Mouse (Mus musculus): ENCODE results near the gene Sri. TPM values are rescaled to one million over a fixed set of nuclear protein-coding genes. Genes with fewer than 3 reads are reported as not detected.

The Sri gene
- polyA plus RNA-seq, 1 experiment, result 11.3 TPM

- H3K36me3 ChIP-seq (ENCODE audit: control insufficient read depth, insufficient read depth, low read length), result no peaks in the 10 kb centered on the region
- no peaks in the 10 kb centered on the region; the same call in 1 of the 2 replicates for H3K27me3 ChIP-seq (ENCODE audit: control insufficient read depth, insufficient read depth, low read length)
- H3K4me1 ChIP-seq (ENCODE audit: control insufficient read depth, insufficient read depth, low read length), result peaks cover 11% of the 10 kb centered on the region
- no peak overlapping the region; the same call in 1 of the 2 replicates for H3K27ac ChIP-seq (ENCODE audit: control insufficient read depth, insufficient read depth, low read depth, low read length)
- peak overlapping the region; percentile 80 for H3K4me3 ChIP-seq (ENCODE audit: control insufficient read depth, low read depth, low read length)
- TF ChIP-seq CTCF (IDR thresholded peaks at IDR 0.05; ENCODE audit: control insufficient read depth, insufficient read depth, insufficient replicate concordance, low read depth, low read length), result no peak
- TF ChIP-seq POLR2A (IDR thresholded peaks at IDR 0.05; ENCODE audit: control insufficient read depth, low read depth, low read length), result no peak
Measured at GRCm38 (mm10) chr5:8055721-8056129, 9.8 kb downstream of the Sri start.

DNA sequence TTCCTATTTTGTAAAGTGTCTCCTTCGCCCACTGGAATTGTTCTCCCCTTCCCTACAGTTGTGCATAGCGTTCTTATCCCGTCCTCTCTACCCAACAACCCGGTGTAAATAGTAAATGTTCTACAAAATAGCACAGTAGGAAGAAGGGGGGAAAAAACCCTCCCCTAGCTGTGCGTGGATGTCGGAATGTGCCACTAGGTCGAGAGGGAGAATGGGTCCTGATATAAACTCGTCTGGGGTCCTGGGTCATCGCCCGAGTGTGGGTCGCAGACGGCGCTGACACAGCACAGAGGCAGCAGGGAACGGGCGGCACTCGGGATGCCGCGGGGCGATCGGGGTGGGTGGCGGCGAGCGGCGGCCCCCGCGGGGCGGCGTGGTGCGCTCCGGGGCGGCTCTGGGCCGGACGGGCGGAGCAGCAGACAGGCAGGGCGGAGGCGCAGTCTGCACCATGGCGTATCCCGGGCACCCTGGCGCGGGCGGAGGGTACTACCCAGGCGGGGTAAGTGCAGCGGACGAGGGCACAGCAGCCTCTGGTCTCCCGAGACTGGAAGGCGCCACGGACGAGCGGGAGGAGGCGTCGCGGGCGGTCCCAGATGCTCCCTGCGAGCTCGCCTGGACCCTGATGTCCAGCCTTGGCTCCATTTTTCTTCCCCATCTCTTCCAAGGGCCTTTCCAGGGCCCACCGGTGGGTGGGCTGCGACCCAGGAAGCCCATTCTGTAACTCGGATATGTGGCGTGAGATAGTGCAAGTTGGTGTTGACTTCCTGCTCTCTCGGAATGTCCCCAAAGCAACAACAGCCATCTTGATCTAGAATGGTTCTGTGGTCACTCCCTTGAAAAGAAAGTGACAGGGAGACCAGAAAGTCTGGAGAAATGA, 10.5 kb downstream of the Sri start:
- TF ChIP-seq CTCF (IDR thresholded peaks at IDR 0.05; ENCODE audit: control insufficient read depth, insufficient read depth, insufficient replicate concordance, low read depth, low read length) (no peak), POLR2A (IDR thresholded peaks at IDR 0.05; ENCODE audit: control insufficient read depth, low read depth, low read length) (peak; percentile 66)
- peak overlapping the region; percentile 87 for H3K27ac ChIP-seq (ENCODE audit: control insufficient read depth, insufficient read depth, low read depth, low read length)
- H3K36me3 ChIP-seq (ENCODE audit: control insufficient read depth, insufficient read depth, low read length), result no peaks in the 10 kb centered on the region
- H3K4me1 ChIP-seq (ENCODE audit: control insufficient read depth, insufficient read depth, low read length), result peaks cover 11% of the 10 kb centered on the region
- peak overlapping the region; percentile 80 for H3K4me3 ChIP-seq (ENCODE audit: control insufficient read depth, low read depth, low read length)
- H3K27me3 ChIP-seq (ENCODE audit: control insufficient read depth, insufficient read depth, low read length), result no peaks in the 10 kb centered on the region; the same call in 1 of the 2 replicates

GRCm38 (mm10) chr5:8057018-8057323, 11.1 kb downstream of the Sri start:
- no peaks in the 10 kb centered on the region for H3K36me3 ChIP-seq (ENCODE audit: control insufficient read depth, insufficient read depth, low read length)
- TF ChIP-seq CTCF (IDR thresholded peaks at IDR 0.05; ENCODE audit: control insufficient read depth, insufficient read depth, insufficient replicate concordance, low read depth, low read length) (no peak), POLR2A (IDR thresholded peaks at IDR 0.05; ENCODE audit: control insufficient read depth, low read depth, low read length) (no peak)
- peak overlapping the region; percentile 80 for H3K4me3 ChIP-seq (ENCODE audit: control insufficient read depth, low read depth, low read length)
- no peak overlapping the region for H3K27ac ChIP-seq (ENCODE audit: control insufficient read depth, insufficient read depth, low read depth, low read length)
- no peaks in the 10 kb centered on the region; the same call in 1 of the 2 replicates for H3K27me3 ChIP-seq (ENCODE audit: control insufficient read depth, insufficient read depth, low read length)
- H3K4me1 ChIP-seq (ENCODE audit: control insufficient read depth, insufficient read depth, low read length), result peaks cover 11% of the 10 kb centered on the region

DNA sequence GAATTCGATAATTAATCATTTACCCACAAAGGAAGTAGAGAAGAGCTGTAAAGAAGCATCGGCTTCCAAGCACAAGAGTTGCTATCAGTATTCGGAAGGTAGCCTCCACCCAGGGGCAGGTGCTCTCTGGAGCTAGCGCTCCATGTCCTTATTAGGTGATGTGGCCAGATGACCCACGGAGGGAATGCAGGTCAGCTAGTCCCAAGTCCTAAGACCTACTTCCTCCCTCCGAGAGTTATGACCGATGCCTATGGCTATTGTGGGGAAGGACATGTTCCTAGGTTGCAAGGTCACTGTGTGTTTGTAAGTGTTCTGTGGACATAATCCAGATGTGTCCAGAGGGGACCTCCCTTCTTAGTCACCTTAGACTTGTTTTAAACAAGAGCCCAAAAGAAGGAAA, 12.2 kb downstream of the Sri start:
- peaks cover 11% of the 10 kb centered on the region for H3K4me1 ChIP-seq (ENCODE audit: control insufficient read depth, insufficient read depth, low read length)

DNA sequence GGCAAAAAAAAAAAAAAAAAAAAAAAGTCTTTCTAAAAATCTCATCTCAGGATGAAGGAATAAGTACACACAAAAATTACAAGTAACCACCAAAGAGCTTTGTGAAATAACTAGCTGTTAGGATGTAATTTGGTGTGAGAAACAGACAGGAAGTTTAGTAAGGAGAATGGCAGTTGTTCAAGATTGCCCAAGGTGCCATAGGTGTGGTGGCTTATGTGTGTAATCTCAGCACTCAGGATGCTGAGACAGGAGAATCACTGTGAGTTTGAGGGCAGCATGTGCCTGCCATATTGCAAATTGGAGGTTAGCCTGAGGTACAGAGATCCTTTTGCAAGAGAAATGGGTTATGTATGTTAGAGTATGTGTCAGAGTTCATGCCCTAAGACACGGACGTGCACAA, 16.6 kb downstream of the Sri start:
- Histone ChIP-seq H3K4me1 (ENCODE audit: control insufficient read depth, insufficient read depth, low read length) (peaks cover under 1% of the 10 kb centered on the region; the same call in 1 of the 2 replicates), H3K27me3 (ENCODE audit: control insufficient read depth, insufficient read depth, low read length) (no peaks in the 10 kb centered on the region), H3K36me3 (ENCODE audit: control insufficient read depth, insufficient read depth, low read length) (no peaks in the 10 kb centered on the region), H3K4me3 (ENCODE audit: control insufficient read depth, low read depth, low read length) (no peak overlapping the region), H3K27ac (ENCODE audit: control insufficient read depth, insufficient read depth, low read depth, low read length) (no peak overlapping the region)
- TF ChIP-seq CTCF (IDR thresholded peaks at IDR 0.05; ENCODE audit: control insufficient read depth, insufficient read depth, insufficient replicate concordance, low read depth, low read length) (no peak), POLR2A (IDR thresholded peaks at IDR 0.05; ENCODE audit: control insufficient read depth, low read depth, low read length) (no peak)

More for the DNA sequence above, 12.2 kb downstream of the Sri start:
- H3K27ac ChIP-seq (ENCODE audit: control insufficient read depth, insufficient read depth, low read depth, low read length), result no peak overlapping the region
- no peaks in the 10 kb centered on the region for H3K36me3 ChIP-seq (ENCODE audit: control insufficient read depth, insufficient read depth, low read length)
- H3K27me3 ChIP-seq (ENCODE audit: control insufficient read depth, insufficient read depth, low read length), result no peaks in the 10 kb centered on the region; the same call in 1 of the 2 replicates
- H3K4me3 ChIP-seq (ENCODE audit: control insufficient read depth, low read depth, low read length), result no peak overlapping the region
- TF ChIP-seq CTCF (IDR thresholded peaks at IDR 0.05; ENCODE audit: control insufficient read depth, insufficient read depth, insufficient replicate concordance, low read depth, low read length), result no peak

DNA sequence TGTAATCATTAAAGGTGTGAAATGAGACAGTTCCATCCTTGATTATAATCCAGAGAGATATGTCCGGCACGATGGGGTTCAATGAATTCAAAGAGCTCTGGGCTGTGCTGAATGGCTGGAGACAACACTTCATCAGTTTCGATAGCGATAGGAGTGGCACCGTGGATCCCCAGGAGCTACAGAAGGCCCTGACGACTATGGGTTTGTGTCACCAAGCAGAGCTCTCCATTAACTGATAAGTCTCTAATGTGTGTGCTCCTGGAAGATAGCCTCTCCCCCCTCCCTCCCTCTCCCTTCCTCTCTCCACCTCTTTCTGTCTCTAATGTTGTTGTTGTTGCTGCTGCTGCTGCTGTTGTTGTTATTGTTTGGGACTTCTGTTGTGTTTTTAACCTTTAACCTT, 17.3 kb downstream of the Sri start:
- H3K4me3 ChIP-seq (ENCODE audit: control insufficient read depth, low read depth, low read length), result no peak overlapping the region
- TF ChIP-seq POLR2A (IDR thresholded peaks at IDR 0.05; ENCODE audit: control insufficient read depth, low read depth, low read length), result no peak
- TF ChIP-seq CTCF (IDR thresholded peaks at IDR 0.05; ENCODE audit: control insufficient read depth, insufficient read depth, insufficient replicate concordance, low read depth, low read length), result no peak
- no peak overlapping the region for H3K27ac ChIP-seq (ENCODE audit: control insufficient read depth, insufficient read depth, low read depth, low read length)
- H3K36me3 ChIP-seq (ENCODE audit: control insufficient read depth, insufficient read depth, low read length), result no peaks in the 10 kb centered on the region
- H3K4me1 ChIP-seq (ENCODE audit: control insufficient read depth, insufficient read depth, low read length), result peaks cover 2% of the 10 kb centered on the region; the same call in 1 of the 2 replicates
- no peaks in the 10 kb centered on the region for H3K27me3 ChIP-seq (ENCODE audit: control insufficient read depth, insufficient read depth, low read length)

DNA sequence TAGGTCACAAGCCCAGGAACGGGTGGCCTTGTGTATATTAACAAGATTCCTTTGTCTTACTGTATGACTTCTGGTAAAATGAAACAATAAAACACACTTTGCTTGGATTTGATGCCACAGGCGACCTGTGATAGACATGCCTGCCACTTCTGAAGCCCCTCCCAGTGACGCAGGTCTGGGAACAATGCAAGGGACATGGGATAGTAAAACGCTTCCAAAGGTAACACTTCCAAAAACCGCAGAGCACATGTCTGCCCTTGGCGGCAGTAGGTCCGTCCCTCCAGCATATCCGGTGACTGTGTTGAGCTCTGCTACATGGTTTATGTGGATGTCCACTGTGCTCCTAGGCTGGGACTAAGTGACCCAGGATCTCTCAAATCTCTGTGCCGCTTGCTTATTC, 27.5 kb downstream of the Sri start:
- TF ChIP-seq POLR2A (IDR thresholded peaks at IDR 0.05; ENCODE audit: control insufficient read depth, low read depth, low read length) (no peak), CTCF (IDR thresholded peaks at IDR 0.05; ENCODE audit: control insufficient read depth, insufficient read depth, insufficient replicate concordance, low read depth, low read length) (no peak)

More for the DNA sequence above, 27.5 kb downstream of the Sri start:
- Histone ChIP-seq H3K36me3 (ENCODE audit: control insufficient read depth, insufficient read depth, low read length) (no peaks in the 10 kb centered on the region), H3K4me1 (ENCODE audit: control insufficient read depth, insufficient read depth, low read length) (peaks cover 7% of the 10 kb centered on the region), H3K27me3 (ENCODE audit: control insufficient read depth, insufficient read depth, low read length) (no peaks in the 10 kb centered on the region), H3K27ac (ENCODE audit: control insufficient read depth, insufficient read depth, low read depth, low read length) (no peak overlapping the region), H3K4me3 (ENCODE audit: control insufficient read depth, low read depth, low read length) (no peak overlapping the region)

Data from testis, adult 2 months (tissue).